Mouse (Mus musculus) embryonic facial prominence, embryonic 14.5 days (tissue): ENCODE results near the gene St3gal5. TPM values are rescaled to one million over a fixed set of nuclear protein-coding genes. Genes with fewer than 3 reads are reported as not detected.

Experiments
- ATAC-seq: fragments of 200-750 bp; cut with Nextera tagmentation; 2 replicates; pipeline ENCODE4 v1.8.0; 2017; ENCODE audit warnings: low read depth, moderate number of reproducible peaks, moderate TSS enrichment
- DNase-seq: peaks from one replicate; pipeline ENCODE4 v3.0.0-alpha.2; 2015; ENCODE audit warnings: low spot score
- H3K27ac ChIP-seq: fragments of 300-500 bp; sonication (generic); replicated peaks from 2 replicates; pipeline ENCODE4 v1.5.1; 2014; ENCODE audit warnings: low read depth, mild to moderate bottlenecking, low read length, moderate library complexity
- H3K27me3 ChIP-seq: fragments of 300-500 bp; sonication (generic); replicated peaks from 2 replicates; pipeline ENCODE4 v1.6.1; 2014; ENCODE audit warnings: low read length; ENCODE audit not compliant: control insufficient read depth, insufficient read depth
- H3K36me3 ChIP-seq: fragments of 300-500 bp; sonication (generic); 2 replicates; pipeline ENCODE4 v1.6.1; 2014; ENCODE audit warnings: low read length, mixed read lengths; ENCODE audit not compliant: control insufficient read depth, insufficient read depth
- H3K4me1 ChIP-seq: fragments of 300-500 bp; sonication (generic); 2 replicates; pipeline ENCODE4 v1.6.1; 2014; ENCODE audit warnings: antibody characterized with exemption, low read length; ENCODE audit not compliant: control insufficient read depth, insufficient read depth
- H3K4me2 ChIP-seq: fragments of 300-500 bp; sonication (generic); 2 replicates; pipeline ENCODE4 v1.6.1; 2014; ENCODE audit warnings: low read depth, mild to moderate bottlenecking, low read length, moderate library complexity, mixed read lengths
- H3K4me3 ChIP-seq: fragments of 300-500 bp; sonication (generic); 2 replicates; pipeline ENCODE4 v1.5.1; 2014; ENCODE audit warnings: low read depth, mild to moderate bottlenecking, low read length
- H3K9ac ChIP-seq: fragments of 300-500 bp; sonication (generic); 2 replicates; pipeline ENCODE4 v1.6.1; 2014; ENCODE audit warnings: low read depth, mild to moderate bottlenecking, low read length, moderate library complexity, mixed read lengths
- H3K9me3 ChIP-seq: fragments of 300-500 bp; sonication (generic); 2 replicates; pipeline ENCODE4 v1.6.1; 2016; ENCODE audit warnings: low read length; ENCODE audit not compliant: control insufficient read depth
- whole genome bisulfite sequencing: fragments of 180-500 bp; shearing (Covaris S2); extraction: QIAGEN DNeasy Blood & Tissue Kit; methylation state at CpG from one replicate; pipeline ENCODE4 v1.1.7; 2014; 5-methylcytosine and 5-hydroxymethylcytosine counted together
- polyA plus RNA-seq: library from polyadenylated mRNA; unstranded; fragments of >200 nt; fragmentation: Nextera tagmentation; extraction: Ambion mirVana; gene quantifications from 2 replicates; pipeline ENCODE4 v1.2.1, GENCODE M21; 2014

St3gal5 gene
- polyA plus RNA-seq, 1 experiment from 2014 or later = 31.3 TPM

- Histone ChIP-seq H3K9ac (no peak overlapping the region), H3K9me3 (no peaks in the 10 kb centered on the region), H3K4me2 (no peak overlapping the region), H3K4me3 (no peak overlapping the region), H3K27me3 (no peaks in the 10 kb centered on the region), H3K27ac (no peak overlapping the region), H3K4me1 (no peaks in the 10 kb centered on the region), H3K36me3 (peaks cover 14% of the 10 kb centered on the region; the same call in 1 of the 2 replicates)
- DNase-seq = no peak
- 93% methylated on average over 8 of the region's 8 CpGs for WGBS
- ATAC-seq = no peak
These were observed 58.3 kb downstream of the St3gal5 start for GRCm38 (mm10) chr6:72155649-72156048.

GRCm38 (mm10) chr6:72158966-72159764 is 61.8 kb downstream of the St3gal5 start:
- no peak for ATAC-seq
- H3K4me3 ChIP-seq = no peak overlapping the region
- no peaks in the 10 kb centered on the region for H3K27me3 ChIP-seq
- no peak overlapping the region for H3K4me2 ChIP-seq
- no peak overlapping the region for H3K27ac ChIP-seq
- no peaks in the 10 kb centered on the region for H3K36me3 ChIP-seq
- no peak for DNase-seq
- H3K9me3 ChIP-seq = no peaks in the 10 kb centered on the region
- no peak overlapping the region for H3K9ac ChIP-seq
- H3K4me1 ChIP-seq = 0 out of 2 replicates have a peak, but pooled peaks cover 3% of the 10 kb centered on the region
- 82% methylated on average over 8 of the region's 8 CpGs for WGBS

GRCm38 (mm10) chr6:72159861-72160395 is 62.5 kb downstream of the St3gal5 start:
- H3K36me3 ChIP-seq = no peaks in the 10 kb centered on the region
- H3K27me3 ChIP-seq = no peaks in the 10 kb centered on the region
- H3K4me1 ChIP-seq = 0 out of 2 replicates have a peak, but pooled peaks cover 3% of the 10 kb centered on the region
- DNase-seq = no peak
- no peaks in the 10 kb centered on the region for H3K9me3 ChIP-seq
- H3K27ac ChIP-seq = no peak overlapping the region
- 76% methylated on average over 10 of the region's 10 CpGs for WGBS
- no peak for ATAC-seq
- H3K4me3 ChIP-seq = no peak overlapping the region
- no peak overlapping the region for H3K9ac ChIP-seq
- no peak overlapping the region for H3K4me2 ChIP-seq

GRCm38 (mm10) chr6:72160991-72161390 is 63.6 kb downstream of the St3gal5 start:
- H3K9me3 ChIP-seq = no peaks in the 10 kb centered on the region
- H3K4me3 ChIP-seq = no peak overlapping the region
- H3K4me1 ChIP-seq = 0 out of 2 replicates have a peak, but pooled peaks cover 3% of the 10 kb centered on the region
- ATAC-seq (no peak), DNase-seq (no peak)
- no peak overlapping the region for H3K4me2 ChIP-seq
- H3K36me3 ChIP-seq = no peaks in the 10 kb centered on the region
- WGBS = 88% methylated on average over 3 of the region's 3 CpGs
- H3K27ac ChIP-seq = no peak overlapping the region
- H3K27me3 ChIP-seq = no peaks in the 10 kb centered on the region
- no peak overlapping the region for H3K9ac ChIP-seq

GRCm38 (mm10) chr6:72161751-72162150 is 64.4 kb downstream of the St3gal5 start:
- H3K4me1 ChIP-seq = 0 out of 2 replicates have a peak, but pooled peaks cover 3% of the 10 kb centered on the region
- no peak overlapping the region for H3K27ac ChIP-seq
- H3K9ac ChIP-seq = no peak overlapping the region
- no peaks in the 10 kb centered on the region for H3K27me3 ChIP-seq
- no peak overlapping the region for H3K4me2 ChIP-seq
- H3K36me3 ChIP-seq = no peaks in the 10 kb centered on the region
- DNase-seq = no peak
- no peaks in the 10 kb centered on the region for H3K9me3 ChIP-seq
- 76% methylated on average over 5 of the region's 5 CpGs for WGBS
- no peak for ATAC-seq
- H3K4me3 ChIP-seq = no peak overlapping the region

GRCm38 (mm10) chr6:72162155-72162890 is 64.9 kb downstream of the St3gal5 start:
- WGBS = 22% methylated on average over 19 of the region's 19 CpGs
- Histone ChIP-seq H3K4me3 (no peak overlapping the region), H3K9ac (0 out of 2 replicates have a peak overlapping the region, but pooled peaks have one; percentile 37), H3K4me1 (0 out of 2 replicates have a peak, but pooled peaks cover 3% of the 10 kb centered on the region), H3K27ac (no peak overlapping the region), H3K27me3 (no peaks in the 10 kb centered on the region), H3K36me3 (no peaks in the 10 kb centered on the region), H3K4me2 (0 out of 2 replicates have a peak overlapping the region, but pooled peaks have one; percentile 18), H3K9me3 (no peaks in the 10 kb centered on the region)
- DNase-seq (no peak), ATAC-seq (no peak)

- 0 out of 2 replicates have a peak, but pooled peaks cover 3% of the 10 kb centered on the region for H3K4me1 ChIP-seq
- WGBS = 17% methylated on average over 20 of the region's 20 CpGs
- no peaks in the 10 kb centered on the region for H3K27me3 ChIP-seq
- DNase-seq = peak; percentile 92
- ATAC-seq = peak; percentile 93
- H3K9ac ChIP-seq = no peak overlapping the region; the same call in 1 of the 2 replicates
- no peaks in the 10 kb centered on the region for H3K36me3 ChIP-seq
- H3K27ac ChIP-seq = no peak overlapping the region
- no peak overlapping the region for H3K4me3 ChIP-seq
- 0 out of 2 replicates have a peak overlapping the region, but pooled peaks have one; percentile 16 for H3K4me2 ChIP-seq
- H3K9me3 ChIP-seq = no peaks in the 10 kb centered on the region
These were observed 67.2 kb downstream of the St3gal5 start for GRCm38 (mm10) chr6:72164321-72165275.
